Mouse (Mus musculus): ENCODE measurements around the gene Usp30.

The Usp30 gene

DNA sequence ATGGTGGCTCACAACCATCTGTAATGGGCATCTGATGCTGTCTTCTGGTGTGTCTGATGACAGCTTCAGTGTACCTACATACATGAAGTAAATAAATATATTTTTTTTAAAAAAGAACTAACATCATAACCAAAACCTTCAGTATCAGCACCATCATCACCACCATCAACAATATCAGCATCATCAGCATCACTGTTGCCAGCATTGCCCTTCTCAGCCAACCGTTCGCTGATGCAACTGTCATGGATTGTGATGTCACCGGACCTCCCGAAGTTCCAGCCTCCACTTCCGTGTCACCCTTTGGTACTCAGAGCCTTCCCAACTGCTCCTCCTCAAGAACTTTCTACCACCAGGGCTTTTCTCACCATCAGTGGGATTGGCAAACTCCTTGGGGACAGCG, at the start of gene Usp30:
TSS of gene Usp30 (plus strand) at position 301 of the 400 bp plus-strand sequence.
- DNase-seq (ENCODE audit: low spot score in 2 of 2): no peak

DNA sequence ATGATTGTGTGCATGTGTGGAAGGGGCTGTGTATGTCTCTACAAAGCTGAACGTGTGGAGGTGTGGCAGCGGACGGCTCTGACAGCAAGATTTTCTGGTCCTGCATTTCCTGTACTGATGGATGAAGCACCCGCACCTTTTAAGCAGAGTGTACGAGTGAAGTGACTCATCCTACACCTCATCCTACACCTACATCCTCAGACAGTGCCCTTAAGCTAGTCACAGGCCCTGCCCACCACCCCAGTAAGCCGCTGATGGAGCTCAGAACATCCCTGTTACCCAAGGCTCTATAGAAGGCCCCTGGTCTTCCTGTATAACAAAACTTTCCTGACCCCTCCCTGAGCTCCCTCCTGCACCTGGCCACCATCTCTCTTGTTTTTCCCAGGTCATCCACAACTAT, 40.9 kb upstream of the Usp30 start:
- no peak for DNase-seq (ENCODE audit: low spot score in 2 of 2)

DNA sequence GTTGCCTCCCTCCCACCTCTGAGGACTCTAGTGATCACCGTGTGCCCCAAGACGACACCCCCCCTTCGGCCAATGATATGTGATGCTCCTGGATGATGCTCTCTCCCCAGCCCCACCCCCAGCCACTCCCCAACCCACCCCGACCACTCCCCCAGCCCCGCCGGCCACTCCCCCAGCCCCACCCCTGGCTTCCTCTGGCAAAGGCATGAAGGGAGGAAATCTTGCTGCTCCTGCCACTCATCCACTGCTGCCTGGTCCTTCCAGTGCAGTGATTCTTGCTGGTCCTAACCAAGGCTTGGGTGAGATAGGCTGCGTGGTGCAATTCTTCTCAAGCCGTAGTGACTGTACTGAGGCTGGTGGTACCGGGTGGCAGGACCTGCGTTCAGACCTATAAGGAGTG, 40.4 kb upstream of the Usp30 start:
- DNase-seq (ENCODE audit: low spot score in 2 of 2): no peak

DNA sequence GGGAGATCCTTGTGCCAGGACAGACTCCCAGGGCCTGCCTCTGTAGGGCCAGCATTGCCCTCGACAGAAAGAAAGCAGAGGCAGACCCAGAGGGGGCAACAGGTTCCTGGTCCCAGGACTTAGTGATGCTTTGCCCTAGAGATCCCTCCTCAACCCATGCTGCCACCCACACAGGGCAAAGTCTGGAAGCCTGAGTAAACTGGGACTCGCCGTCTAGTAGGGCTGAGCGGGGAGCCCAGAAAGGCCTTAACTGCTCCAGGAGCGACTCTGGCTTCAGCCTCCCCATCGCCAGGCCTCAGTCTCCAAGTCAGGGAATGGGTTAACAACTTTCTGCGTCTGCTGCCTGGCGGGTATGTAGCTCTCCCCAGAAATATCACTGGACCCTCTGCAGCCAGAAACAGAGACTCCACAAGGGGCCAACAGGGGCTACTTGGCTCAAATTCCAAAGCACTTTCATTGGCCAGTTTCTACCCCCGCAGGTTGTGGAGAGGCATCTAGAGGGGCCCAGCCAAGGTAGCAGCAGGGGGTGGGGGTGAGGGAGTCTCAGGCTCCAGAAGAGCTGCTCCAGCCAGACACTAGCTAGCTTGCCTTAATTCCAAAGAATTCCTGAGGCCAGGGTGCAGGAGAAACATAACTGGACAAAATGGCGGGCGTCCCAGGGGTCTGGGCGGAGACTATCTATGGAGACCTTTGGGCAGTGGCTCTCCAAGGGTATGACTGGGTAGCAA, 37.9 kb upstream of the Usp30 start:
- no peak for DNase-seq (ENCODE audit: low spot score in 2 of 2)

DNA sequence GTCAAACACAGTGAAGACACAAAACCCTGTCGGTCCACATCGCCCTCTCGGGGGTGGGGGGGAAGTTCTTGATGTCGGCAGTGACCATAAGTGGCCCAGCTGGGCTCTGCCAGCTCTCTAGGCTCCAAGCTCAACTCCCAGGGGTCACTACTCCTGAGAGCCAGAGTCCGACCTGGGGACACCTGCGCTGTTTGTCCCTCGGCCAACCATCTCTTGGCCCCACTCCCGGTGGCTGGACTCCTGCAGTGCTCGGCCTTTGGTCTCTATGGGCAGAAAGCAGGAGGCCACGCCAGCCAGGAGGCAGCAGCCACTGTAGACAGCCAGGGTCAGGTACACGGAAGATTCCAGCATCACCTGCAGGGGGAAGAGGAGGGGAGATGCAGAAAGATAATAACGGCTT, 37.1 kb upstream of the Usp30 start:
- no peak for DNase-seq (ENCODE audit: low spot score in 2 of 2)

GRCm38 (mm10) chr5:114030652-114031051, 34.6 kb upstream of the Usp30 start:
- no peak for DNase-seq (ENCODE audit: low spot score in 2 of 2)

DNA sequence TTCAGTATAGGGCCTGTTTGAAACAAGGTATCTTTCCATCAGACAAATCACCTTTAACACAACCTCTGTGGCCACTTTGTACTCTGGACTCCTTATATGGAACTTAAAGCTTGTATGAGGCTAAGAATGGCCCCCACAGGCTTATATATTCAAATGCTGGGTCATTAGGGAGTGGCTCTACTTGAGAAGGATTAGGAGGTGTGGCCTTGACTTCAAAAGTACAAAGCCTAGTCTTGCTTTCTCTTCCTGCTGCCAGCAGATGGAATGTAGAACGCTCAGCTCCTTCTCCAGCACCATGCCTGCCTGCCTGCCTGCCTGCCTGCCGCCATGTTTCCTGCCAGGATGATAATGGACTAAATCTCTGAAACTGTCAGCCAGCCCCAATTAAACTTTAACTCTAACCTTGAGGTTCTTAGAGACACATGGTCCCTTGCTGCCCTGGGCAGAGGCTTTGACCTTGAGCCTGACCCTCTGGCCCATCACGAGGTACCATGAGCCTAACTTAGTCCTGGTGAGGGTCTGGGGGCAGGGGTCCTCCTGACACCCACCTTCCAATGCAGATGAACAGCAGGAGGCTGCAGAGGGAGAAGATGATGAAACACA, 33.0 kb upstream of the Usp30 start:
- no peak for DNase-seq (ENCODE audit: low spot score in 2 of 2)

DNA sequence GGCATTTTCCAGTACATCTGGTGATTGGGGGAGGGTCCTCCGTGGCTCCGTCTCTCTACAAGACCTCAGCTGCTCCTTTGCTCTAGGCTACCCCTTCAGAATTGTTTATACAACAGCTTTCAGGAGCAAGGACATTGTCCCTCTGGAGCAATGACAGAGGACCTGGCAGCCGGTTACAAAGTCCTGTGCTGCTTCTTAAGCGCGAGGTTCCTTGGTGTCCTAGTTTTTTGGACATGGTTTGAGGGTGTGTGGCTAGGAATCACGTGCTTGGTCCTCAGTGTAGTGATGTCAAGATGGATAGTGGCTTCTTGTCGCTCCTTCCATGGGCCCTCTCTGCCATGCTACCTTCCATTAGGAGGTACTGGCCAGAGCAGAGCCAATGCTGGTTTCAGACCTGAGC, 30.9 kb upstream of the Usp30 start:
- no peak for DNase-seq (ENCODE audit: low spot score in 2 of 2)

- no peak for DNase-seq (ENCODE audit: low spot score in 2 of 2)
Measured at GRCm38 (mm10) chr5:114035111-114035510, 30.1 kb upstream of the Usp30 start.

DNA sequence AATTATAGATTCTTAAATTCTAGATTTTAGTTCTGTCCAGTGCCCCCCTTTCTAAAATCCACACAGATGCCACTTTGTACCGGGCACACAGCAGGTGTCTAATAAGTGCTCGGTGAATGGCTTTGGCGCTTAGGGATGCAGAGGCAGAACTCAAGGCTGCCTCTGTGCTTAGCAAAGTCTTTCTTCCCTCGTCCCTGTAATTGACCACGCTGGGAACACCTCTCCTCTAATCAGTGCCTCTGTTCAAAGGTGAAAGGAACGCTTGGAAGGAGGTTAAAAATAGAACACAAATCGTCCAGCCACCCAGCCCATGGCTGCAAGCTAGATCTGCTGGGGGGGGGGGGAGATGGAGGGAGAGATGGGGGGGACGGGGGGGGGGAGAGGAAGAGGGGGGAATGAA, 24.8 kb upstream of the Usp30 start:
- no peak for DNase-seq (ENCODE audit: low spot score in 2 of 2)

- no peak for DNase-seq (ENCODE audit: low spot score in 2 of 2)
Measured at GRCm38 (mm10) chr5:114040911-114041310, 24.4 kb upstream of the Usp30 start.

DNA sequence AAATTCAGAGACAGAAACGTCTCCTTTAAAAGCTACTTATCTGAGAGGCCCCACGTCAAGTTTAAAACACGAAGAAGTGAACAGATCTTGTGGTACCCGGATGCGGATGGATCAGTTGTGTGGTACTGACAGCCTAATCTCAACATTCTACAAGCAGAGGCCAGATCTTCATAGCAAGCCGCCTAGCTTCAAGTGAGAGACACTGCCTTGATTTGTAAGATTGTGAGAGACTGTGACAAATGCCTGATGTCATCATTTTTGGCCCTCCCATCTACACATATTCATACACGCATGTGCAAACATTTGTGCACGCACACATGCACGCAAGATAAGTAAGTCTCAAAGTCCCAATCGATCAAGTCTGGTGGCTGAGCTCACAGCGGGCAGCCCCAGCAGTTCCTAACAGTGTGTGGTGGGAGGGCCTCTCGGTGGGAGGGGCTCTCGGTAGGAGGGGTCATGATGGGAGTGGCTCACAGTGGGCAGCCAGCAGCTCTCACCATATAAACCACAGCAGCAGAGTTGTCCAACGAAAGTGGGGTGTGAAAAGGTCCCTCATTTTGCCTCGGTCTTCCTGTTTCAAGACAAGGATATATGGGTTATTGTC, 23.8 kb upstream of the Usp30 start:
- no peak for DNase-seq (ENCODE audit: low spot score in 2 of 2)

DNA sequence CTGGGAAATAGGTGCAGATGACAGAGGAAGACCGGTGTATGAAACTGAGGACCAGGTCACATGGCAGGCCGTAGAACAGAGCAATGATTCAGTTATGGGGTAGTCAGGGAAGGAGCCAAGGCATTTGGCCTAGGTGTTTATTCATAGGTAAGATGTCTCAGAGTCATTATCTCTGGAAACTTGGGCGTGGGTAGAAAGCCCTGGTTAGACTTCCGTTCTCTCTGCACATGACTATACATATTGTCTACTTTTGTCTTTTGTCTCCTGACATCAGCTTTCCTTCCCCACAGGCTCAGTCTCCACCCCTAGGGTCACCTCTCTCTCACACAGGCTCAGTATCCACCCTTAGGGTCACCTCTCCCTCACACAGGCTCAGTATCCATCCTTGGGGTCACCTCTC, 21.5 kb upstream of the Usp30 start:
- no peak for DNase-seq (ENCODE audit: low spot score in 2 of 2)

- no peak for DNase-seq (ENCODE audit: low spot score in 2 of 2)
Measured at GRCm38 (mm10) chr5:114045134-114045533, 20.1 kb upstream of the Usp30 start.

DNA sequence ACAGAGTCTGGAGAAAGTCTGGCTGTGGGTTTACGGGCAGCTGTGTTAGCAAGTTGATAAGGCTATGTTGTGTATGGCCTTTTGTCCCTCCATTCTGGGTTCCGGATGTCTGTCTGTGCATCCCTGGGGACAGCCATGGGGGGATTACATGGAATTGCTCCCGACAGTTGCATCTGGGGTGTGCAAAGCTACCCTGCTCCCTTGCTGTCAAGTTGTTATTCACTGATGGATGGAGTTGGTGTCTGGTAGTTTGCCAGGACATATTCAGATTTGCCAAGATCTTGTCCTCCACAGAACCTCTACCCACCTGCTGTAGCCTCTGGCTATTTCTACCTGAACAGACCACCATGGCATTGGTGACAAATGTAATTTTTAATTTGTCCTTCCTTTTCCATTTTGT, 19.1 kb upstream of the Usp30 start:
- DNase-seq (ENCODE audit: low spot score in 2 of 2): no peak

- no peak for DNase-seq (ENCODE audit: low spot score in 2 of 2)
Measured at GRCm38 (mm10) chr5:114046604-114047003, 18.7 kb upstream of the Usp30 start.

DNA sequence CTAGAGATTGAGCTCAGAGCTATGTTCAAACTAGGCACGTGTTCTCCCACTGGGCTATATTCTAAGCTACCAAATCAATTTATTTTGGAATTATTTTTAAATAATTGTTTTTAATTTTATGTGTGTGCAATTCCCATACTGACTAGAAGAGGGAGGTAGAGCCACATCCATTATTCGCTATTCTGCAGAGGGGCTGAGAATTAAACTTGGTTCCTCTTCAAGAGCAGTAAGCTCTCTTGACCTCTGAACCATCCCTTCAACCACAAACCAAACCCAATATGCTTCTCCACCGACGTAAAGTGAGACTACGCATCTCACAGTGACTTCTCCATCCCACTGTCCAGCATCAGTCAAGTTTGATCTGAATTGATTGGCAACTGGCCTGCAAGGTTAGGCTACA, 18.1 kb upstream of the Usp30 start:
- no peak for DNase-seq (ENCODE audit: low spot score in 2 of 2)

DNA sequence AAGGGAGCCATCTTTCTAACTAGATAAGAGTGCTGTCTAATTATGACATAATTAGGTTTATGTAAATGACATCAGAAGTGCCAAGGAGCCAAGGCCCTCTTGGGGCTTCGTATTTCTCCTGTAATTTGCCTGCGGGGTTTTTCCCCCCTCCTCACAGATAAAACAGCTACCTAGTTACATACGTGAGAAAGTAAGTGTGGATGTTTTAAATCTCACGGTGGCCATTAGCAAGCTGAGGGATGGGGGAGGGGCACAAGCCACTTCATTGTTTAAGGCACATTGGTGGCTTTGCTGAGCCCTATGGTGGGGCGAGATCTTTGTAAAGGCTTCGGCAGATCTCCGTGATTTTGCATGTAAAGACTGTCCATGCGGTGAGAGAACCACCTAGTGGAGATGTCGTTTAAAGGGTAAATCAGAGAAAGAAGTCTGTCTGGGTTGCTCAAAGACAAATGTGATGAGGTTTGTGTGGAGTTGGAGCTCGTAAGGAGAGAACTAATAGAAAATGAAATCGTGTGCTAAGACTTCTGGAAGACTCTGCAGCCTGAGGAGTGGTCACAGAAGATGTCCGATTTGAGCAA, 16.4 kb upstream of the Usp30 start:
- no peak for DNase-seq (ENCODE audit: low spot score in 2 of 2)

- DNase-seq (ENCODE audit: low spot score in 2 of 2): peak; percentile 31 to 37
Measured at GRCm38 (mm10) chr5:114052246-114052761, 13.0 kb upstream of the Usp30 start.

DNA sequence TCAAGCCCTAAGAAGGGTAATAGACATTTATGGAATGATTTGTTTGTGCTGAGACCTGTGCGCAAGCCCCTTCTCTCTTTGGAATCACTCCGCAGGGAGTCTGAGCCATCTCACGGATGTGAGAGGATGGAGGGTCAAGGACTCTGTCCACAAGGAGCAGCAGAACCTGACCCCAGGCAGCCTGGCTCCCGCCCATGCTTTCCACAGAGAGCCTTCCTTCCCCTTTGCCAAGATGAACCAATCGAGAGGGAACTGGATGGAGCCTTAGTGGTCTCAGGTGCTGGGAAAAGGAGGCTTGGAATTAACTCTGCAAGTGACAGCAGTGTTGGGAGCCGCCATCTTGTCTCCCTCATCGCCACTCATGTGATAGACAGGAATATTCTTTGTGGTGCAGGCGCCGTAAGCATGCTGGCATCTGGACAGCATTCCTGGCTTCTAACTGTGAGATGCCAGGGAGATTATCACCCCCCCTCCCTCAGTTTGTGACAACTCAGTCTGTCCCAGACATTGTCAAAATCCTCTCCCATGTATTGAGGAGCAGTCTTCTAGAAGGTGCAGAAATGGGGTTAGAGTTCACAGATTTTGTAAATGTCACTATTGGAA, 8.0 kb upstream of the Usp30 start:
- no peak for DNase-seq (ENCODE audit: low spot score in 2 of 2)

DNA sequence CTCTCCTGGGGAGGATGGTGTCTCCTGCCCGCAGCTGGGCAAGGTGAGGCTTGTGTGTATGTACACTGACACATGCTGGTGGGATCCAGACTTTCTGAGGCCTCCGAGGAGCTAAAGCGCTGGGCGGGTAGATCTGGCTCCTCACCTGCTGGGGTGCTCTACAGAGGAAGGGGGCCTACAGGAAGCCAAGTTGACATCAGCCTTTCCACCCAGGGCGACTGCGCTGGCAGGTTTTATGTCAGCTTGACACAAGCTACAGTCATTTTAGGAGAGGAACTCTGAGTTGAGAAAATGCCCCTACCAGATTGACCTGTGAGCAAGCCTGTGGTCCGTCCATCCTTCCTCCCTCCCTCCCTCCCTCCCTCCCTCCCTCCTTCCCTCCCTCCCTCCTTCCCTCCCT, 3.6 kb upstream of the Usp30 start:
- DNase-seq (ENCODE audit: low spot score in 2 of 2): no peak

DNA sequence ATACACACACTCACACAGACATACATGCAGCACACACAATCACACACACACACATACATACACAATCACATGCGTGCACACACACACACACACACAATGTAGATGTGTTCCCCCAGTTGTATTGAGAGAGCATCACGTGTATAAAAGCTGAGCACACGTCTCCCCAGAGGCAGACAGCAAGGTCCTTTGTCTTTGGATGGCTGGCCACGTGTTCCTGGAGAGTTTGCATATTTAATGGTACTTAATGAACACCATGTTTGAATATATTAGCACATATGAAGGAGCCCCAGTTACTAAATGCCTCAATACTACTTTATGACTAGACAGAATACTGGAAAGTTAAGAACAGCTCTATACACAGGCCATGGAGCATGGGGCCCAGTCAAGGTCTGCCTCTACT, 1.3 kb upstream of the Usp30 start:
- no peak for DNase-seq (ENCODE audit: low spot score in 2 of 2)
